Mouse (Mus musculus) bone marrow, adult 2 months (tissue): ENCODE measurements around the gene Myrfl.

Experiments
- CTCF ChIP-seq: fragments of 200-500 bp; IDR thresholded peaks from 2 replicates; pipeline ENCODE4 v1.5.1; 2011; ENCODE audit warnings: low read length, control low read depth; ENCODE audit not compliant: control insufficient read depth, insufficient read depth
- POLR2A ChIP-seq: fragments of 200-500 bp; IDR thresholded peaks from 2 replicates; pipeline ENCODE4 v1.6.1; 2011; ENCODE audit warnings: low read depth, mild to moderate bottlenecking, control low read depth, low read length, borderline replicate concordance; ENCODE audit not compliant: control insufficient read depth

GRCm38 (mm10) chr10:116944940-116945339 is 48.2 kb upstream of the Myrfl start:
- TF ChIP-seq POLR2A (no peak), CTCF (no peak)
